In the genomic region with DNA sequence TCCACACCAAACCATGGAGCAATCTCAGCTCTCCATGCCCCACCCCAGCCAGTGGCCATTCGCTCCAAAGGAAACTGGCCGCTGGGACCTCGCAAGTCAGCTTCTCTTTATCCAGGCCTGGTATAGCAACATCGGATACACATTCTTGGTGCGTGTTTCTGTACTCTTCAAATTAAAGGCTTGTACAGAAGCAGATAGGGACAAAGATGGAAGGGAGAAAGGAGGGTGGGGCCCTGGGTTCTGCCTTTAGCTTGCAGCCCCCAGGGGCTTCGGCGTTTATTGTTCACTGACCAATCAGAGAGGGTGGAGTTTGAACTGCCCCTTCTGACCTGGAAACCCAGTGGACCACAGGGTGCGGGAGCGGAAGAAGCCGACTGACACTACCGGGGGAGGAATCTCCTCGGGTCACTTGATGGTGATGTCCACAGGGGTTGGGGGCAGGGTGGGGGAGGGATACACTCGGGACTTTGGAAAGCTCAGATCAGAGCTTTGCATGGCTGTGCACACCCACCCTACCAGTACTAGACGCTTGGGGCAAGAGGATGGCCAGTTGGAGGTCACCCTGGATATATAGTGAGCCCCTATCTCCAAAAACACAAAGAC, we compare ENCODE assay signal across 8 mouse cellular contexts. TPM values are rescaled to one million over a fixed set of nuclear protein-coding genes. Genes with fewer than 3 reads are reported as not detected.
DNase-seq lines count a peak whose midpoint lies in the region; ATAC-seq and TF ChIP-seq lines count a peak whose summit lies in the region.

No protein-coding gene starts in this region.

- 13% methylated on average over 14 of the region's 14 CpGs for WGBS in forebrain, embryonic 15.5 days
- WGBS in kidney, embryonic 14.5 days, result 10% methylated on average over 14 of the region's 14 CpGs
- 10% methylated on average over 14 of the region's 14 CpGs for WGBS in midbrain, embryonic 13.5 days

- DNase-seq in 3134 (ENCODE audit: extremely low read depth, insufficient read length, low spot score), result peak; percentile 15
- no peak for DNase-seq in CH12.LX (ENCODE audit: extremely low read depth)
- DNase-seq in left cerebral cortex, postnatal 14 days (ENCODE audit: low spot score in 2 of 2), result no peak
- DNase-seq in ovary, adult 18-20 months (ENCODE audit: low spot score), result no peak

- ATAC-seq in forebrain, embryonic 15.5 days (replicated peaks), result peak; percentile 9; the same call in 1 of the 2 replicates
- ATAC-seq in kidney, embryonic 14.5 days (ENCODE audit: low FRiP score, low TSS enrichment), result no peak
- peak; percentile 40 for ATAC-seq in midbrain, embryonic 13.5 days
- ATAC-seq in CD4-positive, CD25-positive, alpha-beta regulatory T cell, adult 4 months, result no peak

- peaks cover under 1% of the 10 kb centered on the region for H3K27me3 ChIP-seq in CH12.LX (replicated peaks)
- no peaks in the 10 kb centered on the region for H3K27me3 ChIP-seq in forebrain, embryonic 15.5 days
- 0 out of 2 replicates have a peak, but pooled peaks cover under 1% of the 10 kb centered on the region for H3K27me3 ChIP-seq in kidney, embryonic 14.5 days (ENCODE audit: control insufficient read depth, insufficient read depth, low read length)
- 0 out of 2 replicates have a peak, but pooled peaks cover under 1% of the 10 kb centered on the region for H3K27me3 ChIP-seq in midbrain, embryonic 13.5 days

- H3K4me3 ChIP-seq in CH12.LX (replicated peaks in 1 of 3; ENCODE audit: low read depth in 2 of 3, low read length in 2 of 3, poor library complexity in 1 of 3), result peak overlapping the region; percentile 61 to 88 (median 87)
- peak overlapping the region; percentile 92 for H3K4me3 ChIP-seq in forebrain, embryonic 15.5 days
- H3K4me3 ChIP-seq in kidney, embryonic 14.5 days (ENCODE audit: low read length), result peak overlapping the region; percentile 58
- H3K4me3 ChIP-seq in midbrain, embryonic 13.5 days (replicated peaks), result peak overlapping the region; percentile 73

- no peak for TF ChIP-seq RAD21 in CH12.LX (IDR thresholded peaks at IDR 0.05; ENCODE audit: low read depth, low read length)

- no peak for TF ChIP-seq CTCF in CH12.LX (conservative IDR thresholded peaks at IDR 0.05 in 1 of 2, IDR thresholded peaks at IDR 0.05 in 1 of 2; ENCODE audit: low read depth in 2 of 2, low read length in 2 of 2)

- in situ Hi-C loops in CH12.LX (cut with MboI; ENCODE audit: low pct_ligation_motif_present, low pct_unique_long_range_greater_than_20kb, low sequenced_read_pairs), result loop anchor here (5.0 to 10.0 kb wide), 2 partner anchors 57 to 135 kb away; partner anchors contain the start of gene Atp2c2

- H3K9ac ChIP-seq in CH12.LX (ENCODE audit: insufficient read depth, low read depth), result peak overlapping the region; percentile 47; the same call in 1 of the 2 replicates
- peak overlapping the region; percentile 85 for H3K9ac ChIP-seq in forebrain, embryonic 15.5 days (replicated peaks)
- peak overlapping the region; percentile 47 for H3K9ac ChIP-seq in kidney, embryonic 14.5 days (ENCODE audit: low read depth, low read length)
- H3K9ac ChIP-seq in midbrain, embryonic 13.5 days (replicated peaks), result peak overlapping the region; percentile 87

- TF ChIP-seq POLR2A in CH12.LX (IDR thresholded peaks at IDR 0.05; ENCODE audit: low read depth, low read length), result no peak

- TF ChIP-seq EP300 in CH12.LX (IDR thresholded peaks at IDR 0.05; ENCODE audit: low read length), result no peak

- intact Hi-C loops in left cerebral cortex, postnatal 14 days (cut with DNase I), result loop anchor here (5.0 kb wide), 1 partner anchor 152 kb away; no protein-coding TSS in a partner anchor

- H3K79me2 ChIP-seq in CH12.LX (replicated peaks; ENCODE audit: control insufficient read depth, extremely low read depth, insufficient read depth, poor library complexity, severe bottlenecking), result no peaks in the 10 kb centered on the region

- dilution Hi-C loops in CH12.LX (cut with MboI; ENCODE audit: extremely low pct_ligation_motif_present, extremely low pct_unique_long_range_greater_than_20kb, low sequenced_read_pairs), result no loop called here

- peaks cover 0 to 38% of the 10 kb centered on the region in 2 experiments for H3K36me3 ChIP-seq in CH12.LX (replicated peaks in 1 of 2; ENCODE audit: control insufficient read depth in 1 of 2, insufficient read depth in 1 of 2, low read length in 1 of 2)
- H3K36me3 ChIP-seq in forebrain, embryonic 15.5 days, result peaks cover under 1% of the 10 kb centered on the region; the same call in 1 of the 2 replicates
- no peaks in the 10 kb centered on the region for H3K36me3 ChIP-seq in kidney, embryonic 14.5 days (ENCODE audit: control insufficient read depth, insufficient read depth, low read length)
- peaks cover 7% of the 10 kb centered on the region for H3K36me3 ChIP-seq in midbrain, embryonic 13.5 days

- peak overlapping the region; percentile 33 for H3K4me2 ChIP-seq in CH12.LX (ENCODE audit: insufficient read depth, low read depth, poor library complexity, severe bottlenecking)
- peak overlapping the region; percentile 65 for H3K4me2 ChIP-seq in forebrain, embryonic 15.5 days (replicated peaks)
- peak overlapping the region; percentile 62 for H3K4me2 ChIP-seq in kidney, embryonic 14.5 days (replicated peaks; ENCODE audit: low read depth, low read length)
- H3K4me2 ChIP-seq in midbrain, embryonic 13.5 days (replicated peaks), result peak overlapping the region; percentile 82

- H3K27ac ChIP-seq in CH12.LX (ENCODE audit: insufficient read depth, low read depth), result no peak overlapping the region
- H3K27ac ChIP-seq in forebrain, embryonic 15.5 days (replicated peaks), result peak overlapping the region; percentile 73; the same call in 1 of the 2 replicates
- peak overlapping the region; percentile 2; the same call in 1 of the 2 replicates for H3K27ac ChIP-seq in kidney, embryonic 14.5 days (ENCODE audit: low read depth, low read length)
- peak overlapping the region; percentile 75 for H3K27ac ChIP-seq in midbrain, embryonic 13.5 days

- peaks cover 2 to 57% of the 10 kb centered on the region in 2 experiments; a peak in 3 of 4 replicates for H3K4me1 ChIP-seq in CH12.LX (ENCODE audit: control insufficient read depth in 1 of 2, insufficient read depth in 2 of 2)
- H3K4me1 ChIP-seq in forebrain, embryonic 15.5 days, result peaks cover 52% of the 10 kb centered on the region
- H3K4me1 ChIP-seq in kidney, embryonic 14.5 days (ENCODE audit: control insufficient read depth, insufficient read depth, low read length), result peaks cover 33% of the 10 kb centered on the region
- peaks cover 53% of the 10 kb centered on the region for H3K4me1 ChIP-seq in midbrain, embryonic 13.5 days (replicated peaks)

- H3K9me3 ChIP-seq in CH12.LX (replicated peaks; ENCODE audit: low read length), result no peaks in the 10 kb centered on the region
- H3K9me3 ChIP-seq in forebrain, embryonic 15.5 days, result no peaks in the 10 kb centered on the region
- no peaks in the 10 kb centered on the region for H3K9me3 ChIP-seq in kidney, embryonic 14.5 days (ENCODE audit: control insufficient read depth, low read length)
- H3K9me3 ChIP-seq in midbrain, embryonic 13.5 days, result no peaks in the 10 kb centered on the region

TF ChIP-seq in CH12.LX, 34 proteins besides CTCF, POLR2A, EP300 and RAD21 (continues in another document):
- TF ChIP-seq PAX5 (IDR thresholded peaks at IDR 0.05; ENCODE audit: low read length) (no peak), CHD2 (IDR thresholded peaks at IDR 0.05; ENCODE audit: low read length) (no peak), ZC3H11A (IDR thresholded peaks at IDR 0.05; ENCODE audit: low read depth, low read length) (no peak), TBP (conservative IDR thresholded peaks at IDR 0.05; ENCODE audit: low read depth, low read length) (no peak), USF1 (IDR thresholded peaks at IDR 0.05; ENCODE audit: low read depth, low read length) (no peak), ZKSCAN1 (IDR thresholded peaks at IDR 0.05; ENCODE audit: borderline replicate concordance, low read depth, low read length) (no peak), MYC (IDR thresholded peaks at IDR 0.05; ENCODE audit: low read depth, low read length) (no peak), ELF1 (IDR thresholded peaks at IDR 0.05; ENCODE audit: low read depth, low read length) (no peak), BHLHE40 (IDR thresholded peaks at IDR 0.05; ENCODE audit: low read depth, low read length) (no peak), NELFE (IDR thresholded peaks at IDR 0.05; ENCODE audit: low read depth, low read length) (no peak), TCF12 (IDR thresholded peaks at IDR 0.05; ENCODE audit: low read depth, low read length) (no peak), MAFK (IDR thresholded peaks at IDR 0.05; ENCODE audit: insufficient replicate concordance, low read length) (no peak), MEF2A (IDR thresholded peaks at IDR 0.05; ENCODE audit: borderline replicate concordance, low read depth, low read length) (no peak), JUN (IDR thresholded peaks at IDR 0.05; ENCODE audit: insufficient read depth, low read depth, low read length) (no peak), E2F4 (IDR thresholded peaks at IDR 0.05; ENCODE audit: insufficient replicate concordance, low read depth, low read length) (no peak), MAZ (IDR thresholded peaks at IDR 0.05; ENCODE audit: low read depth, low read length) (no peak), UBTF (IDR thresholded peaks at IDR 0.05; ENCODE audit: low read depth, low read length) (no peak), MXI1 (IDR thresholded peaks at IDR 0.05; ENCODE audit: low read depth, low read length) (no peak)

RNA-seq across cellular contexts. Expression of gene Cotl1, which starts 0.8 kb away (rescaled TPM):
- total RNA-seq in CH12.LX (2012; rRNA removed) (59.6 and 69.1 TPM in 2 replicates), CH12.LX (2014; rRNA removed) (135 and 139 TPM in 2 replicates)
- 349 and 375 TPM in 2 replicates for polyA plus RNA-seq in CH12.LX (2012; ENCODE audit: insufficient read length, low read depth)
- polyA plus RNA-seq in forebrain, embryonic 15.5 days (2015; fragmentation: Nextera tagmentation; extraction: Ambion mirVana), result 127 and 138 TPM in 2 replicates
- polyA plus RNA-seq in kidney, embryonic 14.5 days (2014; fragmentation: Nextera tagmentation; extraction: Ambion mirVana), result 239 and 329 TPM in 2 replicates
- 79.8 and 105 TPM in 2 replicates for polyA plus RNA-seq in midbrain, embryonic 13.5 days (2015; fragmentation: Nextera tagmentation; extraction: Ambion mirVana)
- total RNA-seq in left cerebral cortex, postnatal 14 days (2021), result 10 to 100 TPM; 65.0 to 67.4 TPM
- polyA plus RNA-seq in CD4-positive, CD25-positive, alpha-beta regulatory T cell, adult 4 months (2017; shearing (Covaris generic)), result 100 to 1,000 TPM; 131 to 191 TPM

RNA-seq across cellular contexts. Expression of gene Klhl36, which starts 22.5 kb away (rescaled TPM):
- total RNA-seq in CH12.LX (2012; rRNA removed) (5.2 and 7.9 TPM in 2 replicates), CH12.LX (2014; rRNA removed) (3.0 and 3.4 TPM in 2 replicates)
- 3.1 and 3.8 TPM in 2 replicates for polyA plus RNA-seq in CH12.LX (2012; ENCODE audit: insufficient read length, low read depth)
- polyA plus RNA-seq in forebrain, embryonic 15.5 days (2015; fragmentation: Nextera tagmentation; extraction: Ambion mirVana), result 15.3 and 15.4 TPM in 2 replicates
- 13.3 and 13.8 TPM in 2 replicates for polyA plus RNA-seq in kidney, embryonic 14.5 days (2014; fragmentation: Nextera tagmentation; extraction: Ambion mirVana)
- polyA plus RNA-seq in midbrain, embryonic 13.5 days (2015; fragmentation: Nextera tagmentation; extraction: Ambion mirVana), result 12.7 and 13.0 TPM in 2 replicates
- total RNA-seq in left cerebral cortex, postnatal 14 days (2021), result 1 to 10 TPM; 6.0 to 7.3 TPM
- 10 to 100 TPM in 1 of 2 experiments, 1 to 10 TPM in 1; 6.2 to 11.6 TPM for polyA plus RNA-seq in CD4-positive, CD25-positive, alpha-beta regulatory T cell, adult 4 months (2017; shearing (Covaris generic))

Comparison
In these comparisons a context has a peak if more than half of its experiments do, and no peak if none do; other contexts are left out.
1. ATAC-seq: peak in forebrain, embryonic 15.5 days (single experiment) and midbrain, embryonic 13.5 days (single experiment); none in kidney, embryonic 14.5 days (single experiment) and CD4-positive, CD25-positive, alpha-beta regulatory T cell, adult 4 months (single experiment).
2. Peak in every context shown above with its lines, with median percentiles within 50 percentile points of each other: H3K4me2 ChIP-seq, H3K4me3 ChIP-seq and H3K9ac ChIP-seq.